Mouse (Mus musculus) MN1 (cell line): ENCODE results near the gene Gsta3.
"Not testable (repeated sequence)": the region's sequence is repeated elsewhere in the genome, so short reads cannot be mapped to it uniquely, and the experiment has no call there.

Experiments
- DNase-seq: peaks from one replicate; pipeline ENCODE4 v3.0.0-alpha.2; 2016; ENCODE audit warnings: low spot score

Gsta3 gene

DNA sequence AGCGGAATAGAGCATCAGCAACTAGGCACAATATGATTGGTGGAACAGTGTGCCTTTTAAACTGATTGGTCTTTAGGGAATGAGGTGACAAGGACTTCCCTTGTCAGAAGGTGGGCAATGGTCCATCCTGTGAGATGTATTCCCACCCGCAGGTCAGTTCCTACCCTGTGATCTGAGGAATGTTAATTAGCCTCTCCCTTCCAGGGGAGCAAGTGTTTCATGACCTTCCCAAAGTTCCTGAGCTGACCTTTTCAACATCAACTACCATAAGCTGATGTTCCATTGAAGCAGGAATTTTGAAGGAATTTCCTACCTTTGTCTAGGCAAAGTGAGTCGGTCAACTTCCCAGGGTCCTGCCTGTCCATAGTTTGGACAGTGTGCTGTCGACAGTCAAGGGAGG lies 13.5 kb downstream of the Gsta3 start:
- DNase-seq: no peak

DNA sequence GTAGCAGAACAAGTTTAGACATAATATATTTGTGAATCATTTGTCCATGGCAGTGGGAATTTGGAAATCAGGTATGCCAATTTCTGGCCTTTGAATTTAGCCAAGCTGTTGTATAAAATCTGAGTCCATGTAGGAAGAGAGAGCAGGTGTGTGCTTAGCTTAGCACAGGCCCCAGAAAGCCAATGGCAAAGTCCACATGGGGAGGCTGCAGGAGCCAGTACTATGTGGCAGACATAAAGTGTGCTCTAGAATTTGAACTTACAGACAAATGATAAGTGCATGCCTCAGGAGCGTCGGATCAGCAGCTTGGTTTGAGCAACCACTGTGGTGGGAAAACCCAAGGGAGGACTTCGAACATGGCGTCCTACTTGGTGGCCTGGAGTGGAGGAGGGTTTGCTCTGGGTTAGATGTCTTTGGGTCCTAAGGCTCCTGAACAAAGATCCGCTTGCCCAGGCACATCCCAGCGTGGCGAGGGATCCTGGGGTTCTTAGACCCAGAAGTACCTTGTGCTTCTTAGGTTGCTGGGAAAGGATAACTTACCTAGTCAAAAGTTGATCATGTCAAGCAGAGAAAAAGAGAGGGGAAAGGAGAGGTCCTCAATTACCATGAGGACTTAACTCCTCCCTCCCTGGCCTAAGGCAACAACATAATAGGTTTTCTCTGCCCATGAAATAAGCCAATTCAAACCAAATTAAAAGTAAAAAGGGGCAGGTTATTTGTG lies 15.4 kb downstream of the Gsta3 start:
- DNase-seq: no peak

DNA sequence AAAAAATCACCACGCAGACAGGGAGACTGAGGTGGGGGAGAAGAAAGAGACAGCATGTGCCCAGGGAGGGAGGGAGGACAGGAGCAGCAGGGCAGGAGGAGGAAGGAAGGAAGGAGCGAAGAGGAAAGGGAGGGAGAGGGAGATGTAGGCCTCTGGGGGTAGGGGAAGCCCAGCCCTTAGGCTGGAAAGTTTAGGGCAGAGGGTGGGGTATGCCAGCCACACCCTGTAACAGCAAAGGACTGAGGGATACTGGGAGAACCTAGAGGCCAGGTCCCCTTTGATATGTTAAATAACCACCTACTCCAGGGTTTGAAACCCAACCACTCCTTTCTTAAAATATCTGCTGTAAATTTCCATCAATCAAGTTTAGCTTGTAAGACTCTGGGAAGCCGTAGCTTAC lies 16.0 kb downstream of the Gsta3 start:
- no peak for DNase-seq

DNA sequence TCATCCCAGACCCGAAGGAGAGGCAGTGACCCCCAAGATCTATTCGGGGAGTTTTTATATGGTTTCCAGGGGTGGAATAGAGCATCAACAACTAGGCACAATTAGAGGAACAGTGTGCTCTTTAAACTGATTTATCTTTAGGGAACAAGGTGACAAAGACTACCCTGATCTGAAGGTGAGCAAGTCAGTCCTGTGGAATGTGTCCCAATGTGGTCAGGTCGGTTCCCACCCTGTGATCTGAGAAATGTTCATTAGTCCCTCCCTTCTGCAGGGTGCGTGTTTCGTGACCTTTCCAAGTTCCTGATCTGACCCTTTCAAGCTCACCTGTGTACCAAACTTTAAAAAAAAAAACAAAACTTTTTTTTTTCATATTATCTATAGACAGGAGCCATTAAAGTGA lies 16.5 kb downstream of the Gsta3 start:
- DNase-seq: no peak

DNA sequence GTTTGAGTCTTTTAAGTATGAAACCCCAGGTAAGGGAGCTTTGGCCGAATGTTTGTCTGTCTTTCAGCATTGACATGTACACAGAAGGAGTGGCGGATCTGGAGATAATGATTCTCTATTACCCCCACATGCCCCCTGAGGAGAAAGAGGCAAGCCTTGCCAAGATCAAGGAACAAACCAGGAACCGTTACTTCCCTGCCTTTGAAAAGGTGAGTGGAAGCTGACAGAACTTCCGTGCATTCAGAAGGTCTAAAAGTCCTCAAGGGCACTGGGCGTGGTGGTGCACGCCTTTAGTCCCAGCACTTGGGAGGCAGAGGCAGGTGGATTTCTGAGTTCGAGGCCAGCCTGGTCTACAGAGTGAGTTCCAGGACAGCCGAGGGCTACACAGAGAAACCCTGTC lies 19.6 kb downstream of the Gsta3 start:
- DNase-seq: not testable (repeated sequence)

DNA sequence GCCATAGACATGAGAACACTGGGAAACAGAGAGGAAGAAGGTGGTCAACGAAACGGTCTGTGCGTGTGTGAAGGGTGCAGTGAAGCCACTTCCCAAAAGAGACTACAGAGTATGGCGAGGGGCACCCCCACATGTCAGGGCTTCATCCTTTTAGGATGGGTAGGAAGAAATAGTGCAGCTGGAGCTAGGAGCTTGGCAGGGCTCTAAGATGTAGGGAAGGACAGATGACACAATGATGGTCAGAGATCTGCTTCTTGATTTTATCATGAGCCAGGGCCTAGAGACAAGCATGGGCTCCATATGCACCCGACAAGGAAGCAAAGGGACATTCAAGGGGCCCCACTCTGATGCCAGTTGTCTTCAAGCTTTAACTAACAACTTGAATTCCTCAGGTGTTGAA lies 22.0 kb downstream of the Gsta3 start:
- DNase-seq: no peak

DNA sequence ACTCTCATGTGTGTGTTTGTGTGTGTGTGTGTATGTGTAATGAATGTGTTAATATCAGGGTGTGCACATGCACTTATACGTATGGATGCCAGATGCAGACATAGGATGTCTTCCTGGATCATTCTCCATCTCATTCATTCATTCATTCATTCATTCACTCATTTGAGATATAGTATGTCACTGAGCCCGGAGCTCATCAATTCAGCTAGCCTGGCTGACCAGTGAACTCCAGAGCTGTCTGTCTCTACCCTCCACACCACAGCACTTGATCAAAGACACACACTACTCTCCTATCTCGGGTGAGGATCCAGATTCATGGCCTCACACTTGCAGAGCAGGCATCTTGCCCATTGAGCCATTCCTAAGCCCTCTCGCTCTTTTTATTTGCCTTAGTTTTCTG lies 23.6 kb downstream of the Gsta3 start:
- DNase-seq: no peak

DNA sequence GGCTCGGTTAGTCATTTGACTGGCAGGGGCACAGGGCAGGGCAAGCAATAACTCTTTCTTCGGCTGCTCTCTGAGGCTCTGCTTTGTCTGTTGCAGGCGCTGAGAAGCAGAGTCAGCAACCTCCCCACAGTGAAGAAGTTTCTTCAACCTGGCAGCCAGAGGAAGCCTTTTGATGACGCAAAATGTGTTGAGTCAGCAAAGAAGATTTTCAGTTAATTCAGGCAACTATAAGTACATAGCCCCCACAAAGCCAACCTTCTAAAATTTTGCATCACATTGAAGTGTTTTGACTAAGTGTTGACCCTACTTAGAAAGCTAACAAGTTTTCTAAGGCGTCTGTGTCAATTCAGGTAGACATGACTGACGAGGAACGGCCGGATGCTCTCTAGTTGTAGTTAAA lies 24.4 kb downstream of the Gsta3 start:
- no peak for DNase-seq

DNA sequence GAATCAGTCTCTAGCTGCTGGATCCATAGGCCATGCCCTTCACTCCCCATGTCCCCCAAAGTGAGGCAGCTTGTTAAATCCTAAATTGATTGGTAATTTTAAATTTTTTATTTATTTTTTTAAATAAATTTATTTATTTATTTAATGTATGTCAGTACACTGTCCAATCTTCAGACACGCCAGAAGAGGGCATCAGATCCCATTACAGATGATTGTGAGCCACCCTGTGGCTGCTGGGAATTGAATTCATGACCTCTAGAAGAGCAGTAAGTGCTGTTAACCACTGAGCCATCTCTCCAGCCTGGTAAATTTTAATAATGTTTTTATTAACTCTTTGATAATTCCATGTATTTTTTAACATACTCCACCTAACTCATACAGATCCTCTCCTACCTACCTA lies 26.4 kb downstream of the Gsta3 start:
- no peak for DNase-seq

DNA sequence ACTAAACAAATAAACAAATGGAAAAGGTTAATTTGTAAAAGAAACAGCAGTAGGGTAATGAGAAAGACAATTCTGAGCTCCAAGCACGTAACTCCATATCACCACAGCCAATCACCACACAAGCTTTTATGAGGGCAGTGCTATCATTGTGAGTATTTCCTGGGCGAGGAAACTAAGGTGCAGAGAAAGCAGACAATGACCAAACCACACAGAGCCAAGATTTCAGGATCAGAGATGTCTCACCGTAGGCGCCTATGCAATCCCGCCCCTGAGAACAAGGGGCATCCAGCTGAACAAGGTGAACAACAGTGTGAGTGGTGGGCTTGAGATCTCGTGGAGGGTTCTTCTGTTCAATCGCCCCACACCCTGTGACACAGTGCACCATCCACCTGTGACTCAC lies 27.1 kb downstream of the Gsta3 start:
- DNase-seq: not testable (repeated sequence)

DNA sequence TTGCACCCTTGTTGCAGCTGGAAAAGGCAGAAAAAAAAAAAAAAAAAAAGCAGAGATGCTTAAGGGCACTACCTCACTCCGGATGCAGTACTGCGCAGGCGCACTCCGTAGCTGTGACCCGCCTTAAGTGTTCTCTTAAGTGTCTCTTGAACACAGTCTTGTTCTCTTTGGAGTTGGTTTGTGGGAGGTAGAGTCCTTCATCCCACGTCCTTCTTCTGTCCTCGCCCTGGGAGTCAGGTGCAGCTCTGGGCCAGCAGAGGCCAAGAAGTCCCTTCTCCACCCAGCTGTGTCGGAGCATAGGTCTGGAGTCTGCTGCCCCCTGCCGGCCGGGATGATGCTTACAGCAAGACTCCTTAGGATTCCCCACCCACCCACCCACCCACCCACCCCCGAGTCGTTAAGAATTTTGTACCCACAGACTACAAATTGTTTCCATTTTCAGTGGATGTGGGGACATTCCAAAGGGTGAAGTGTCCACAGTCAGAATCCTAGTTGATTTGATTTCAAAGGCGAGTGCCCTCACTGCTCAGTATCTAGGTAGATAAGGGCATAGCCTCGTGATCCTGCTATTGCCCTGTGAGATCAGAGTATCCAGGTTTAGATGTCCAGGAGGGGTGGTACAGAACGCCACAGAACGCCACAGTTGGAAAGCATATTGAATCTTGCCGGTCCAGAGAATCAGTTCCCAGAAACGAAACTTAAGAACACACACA lies 31.1 kb downstream of the Gsta3 start:
- peak; percentile 28 for DNase-seq

DNA sequence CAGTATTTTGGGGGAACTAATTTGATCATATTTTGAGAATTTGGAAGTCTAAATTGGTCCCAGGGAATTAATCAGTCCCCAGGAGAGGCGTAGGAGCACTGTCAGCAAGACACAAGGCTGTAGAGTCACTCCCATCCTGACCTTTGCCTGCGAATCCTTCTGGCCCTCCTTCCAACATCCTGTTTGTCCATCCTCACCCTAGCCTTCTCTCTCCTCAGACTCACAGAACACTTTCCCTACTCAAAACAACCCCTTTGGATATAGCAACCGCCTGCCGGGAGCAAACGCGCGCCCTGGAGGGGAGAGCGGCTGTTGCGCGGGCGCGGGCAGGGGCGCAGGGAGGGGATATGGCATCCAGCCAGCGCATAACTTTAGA lies 31.7 kb downstream of the Gsta3 start:
- no peak for DNase-seq

DNA sequence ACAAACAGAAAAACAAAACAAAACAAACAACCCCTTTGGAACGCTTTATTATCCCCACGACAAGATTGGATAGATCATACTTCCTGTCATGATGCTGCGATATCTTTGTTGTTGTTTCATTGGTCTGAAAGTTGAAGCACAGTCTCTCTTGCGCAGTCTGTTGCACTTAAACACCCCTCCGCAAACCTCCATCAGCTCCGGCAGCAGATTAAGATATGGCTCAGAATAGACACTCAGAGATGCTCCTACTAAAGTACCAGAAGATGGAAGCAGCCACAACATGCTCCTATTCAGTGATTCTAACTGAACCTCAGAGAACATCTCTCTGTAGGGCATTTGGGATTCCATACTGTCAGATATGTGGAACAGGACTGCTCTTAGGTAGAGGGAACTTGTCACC lies 32.7 kb downstream of the Gsta3 start:
- DNase-seq: no peak

DNA sequence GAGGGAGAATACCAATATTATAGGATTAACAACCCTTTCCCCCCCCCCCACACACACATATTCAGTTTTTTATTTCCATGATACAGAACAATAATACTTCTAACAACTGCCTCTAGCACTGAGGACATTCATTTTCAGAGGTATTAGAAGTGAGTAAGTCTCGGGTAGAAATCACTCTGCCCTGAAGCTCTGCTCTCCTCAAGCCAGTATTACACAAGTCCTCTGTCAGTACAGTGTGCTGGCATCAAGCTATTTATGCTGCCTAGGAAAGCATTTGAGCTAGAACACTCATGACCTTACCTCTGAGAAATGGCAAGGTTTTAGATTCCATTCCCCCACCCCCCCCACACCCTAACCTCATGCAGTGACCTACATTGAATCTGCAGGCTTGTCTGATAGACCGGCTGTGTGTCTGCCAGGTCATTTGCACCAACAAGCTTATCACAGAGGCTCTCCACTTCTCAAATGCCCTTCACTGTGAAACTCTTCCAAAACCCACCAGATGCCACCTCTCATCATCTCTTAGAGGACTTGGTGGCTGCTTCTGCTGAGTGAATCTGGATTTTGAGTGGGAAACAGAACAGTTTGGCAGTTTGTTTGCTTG lies 34.1 kb downstream of the Gsta3 start:
- DNase-seq: no peak

DNA sequence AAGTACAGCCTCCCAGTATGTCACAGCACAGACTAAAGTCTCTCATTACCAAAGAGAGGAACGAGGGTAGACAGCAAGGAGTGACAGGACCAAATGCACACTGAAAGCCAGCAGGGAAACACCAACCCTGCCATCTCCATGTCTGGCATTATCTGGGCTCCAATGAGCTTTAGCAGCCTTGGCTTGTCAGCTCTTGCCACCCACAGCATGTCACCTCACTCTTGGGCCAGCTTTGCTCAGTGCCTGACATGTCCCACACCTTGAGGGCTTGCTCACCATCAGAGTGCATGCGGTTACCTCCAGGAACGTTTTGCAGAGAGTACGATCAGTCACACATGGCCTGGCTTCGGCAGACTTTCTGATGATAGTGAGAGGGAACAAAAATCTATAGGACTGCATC lies 35.0 kb downstream of the Gsta3 start:
- DNase-seq: not testable (repeated sequence)

DNA sequence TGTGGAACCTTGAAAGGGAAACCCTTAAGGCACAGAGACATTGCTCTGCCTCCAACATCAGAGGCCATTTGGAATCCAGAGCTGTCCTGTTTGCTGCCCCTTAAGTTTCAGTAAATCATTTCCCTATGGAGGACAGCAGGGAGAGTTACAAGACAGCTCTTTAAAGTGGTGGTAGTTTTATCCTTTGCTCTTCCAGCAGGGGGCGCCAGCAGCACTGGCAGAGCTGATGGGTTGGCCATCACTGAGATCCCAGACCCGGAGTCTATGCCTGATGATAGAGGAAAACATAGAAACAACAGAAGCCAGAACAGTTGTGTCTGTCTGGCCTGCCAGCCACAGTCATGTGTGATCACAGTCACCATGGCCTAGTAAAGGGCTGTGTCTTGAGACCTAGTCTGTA lies 35.8 kb downstream of the Gsta3 start:
- DNase-seq: not testable (repeated sequence)

DNA sequence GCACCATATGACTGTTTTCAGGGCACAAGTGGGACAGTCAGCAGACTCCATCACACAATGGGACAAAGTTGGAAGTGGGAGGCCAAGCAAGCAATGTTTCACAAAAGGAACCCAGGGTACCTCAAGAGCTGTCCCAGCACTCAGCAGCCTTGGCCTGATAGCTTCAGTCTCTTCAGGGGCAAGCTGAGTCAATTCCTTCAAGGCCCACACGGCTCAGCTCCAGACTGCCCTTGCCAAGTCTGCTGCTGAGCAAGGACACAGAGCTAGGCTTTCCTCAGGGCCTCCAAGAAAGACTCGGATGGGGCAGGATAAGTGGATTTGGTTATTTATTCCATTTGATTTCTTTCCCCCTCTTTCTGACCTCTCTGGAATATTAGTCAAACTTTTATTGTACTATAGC lies 39.9 kb downstream of the Gsta3 start:
- no peak for DNase-seq

DNA sequence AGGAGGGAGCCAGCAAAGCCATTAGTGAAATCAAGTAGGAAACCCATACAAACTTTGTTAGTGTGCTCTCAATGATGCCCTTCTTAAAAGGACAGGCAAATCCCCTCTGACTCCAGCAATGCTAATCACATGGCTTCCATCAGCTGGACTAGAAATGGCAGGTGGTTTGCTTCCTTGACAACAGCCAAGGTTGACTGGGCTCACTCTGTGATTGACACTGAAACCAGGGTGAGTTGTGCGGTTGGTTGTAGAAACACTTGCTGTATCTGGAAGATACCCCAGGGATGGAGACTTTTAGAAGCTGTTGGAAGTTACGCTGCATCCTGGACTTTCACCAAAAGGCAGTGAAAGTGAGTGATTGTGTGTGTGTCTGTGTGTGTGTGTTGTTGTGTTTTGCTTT lies 44.3 kb downstream of the Gsta3 start:
- DNase-seq: not testable (repeated sequence)

DNA sequence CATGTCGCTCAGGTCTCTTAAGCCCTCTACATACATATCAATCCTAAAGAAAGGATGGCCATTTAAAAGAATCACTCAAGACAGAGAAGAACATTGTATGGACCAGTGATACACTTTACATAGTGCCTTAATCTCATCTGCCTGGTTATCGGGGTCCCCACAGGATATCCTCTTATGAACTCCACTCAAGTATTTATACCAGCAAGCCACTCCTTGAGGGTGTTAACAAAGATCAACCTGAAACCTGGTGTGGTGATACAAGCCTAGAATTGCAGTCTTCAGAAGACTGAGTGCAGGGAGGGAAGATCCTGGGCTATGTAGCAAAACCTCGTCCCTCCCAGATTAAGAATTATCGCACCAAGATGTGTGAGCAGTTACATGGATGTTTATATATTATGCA lies 51.0 kb downstream of the Gsta3 start:
- no peak for DNase-seq

DNA sequence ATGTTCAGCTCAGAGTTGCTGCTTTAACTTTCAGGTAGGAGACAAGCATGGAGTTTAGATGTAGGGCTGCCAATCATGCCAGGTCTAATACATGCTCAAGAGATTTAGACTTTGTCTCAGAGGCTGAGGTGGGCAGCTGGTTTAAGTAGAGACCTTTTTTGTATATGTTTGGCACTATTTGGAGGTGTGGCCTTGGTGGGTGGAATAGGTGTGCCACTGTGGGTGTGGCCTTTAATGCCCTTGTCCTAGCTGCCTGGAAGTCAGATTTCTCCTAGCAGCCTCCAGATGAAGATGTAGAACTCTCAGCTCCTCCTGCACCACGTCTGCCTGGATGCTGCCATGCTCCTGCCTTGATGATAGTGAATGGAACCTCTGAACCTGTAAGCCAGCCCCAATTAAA lies 52.2 kb downstream of the Gsta3 start:
- no peak for DNase-seq

DNA sequence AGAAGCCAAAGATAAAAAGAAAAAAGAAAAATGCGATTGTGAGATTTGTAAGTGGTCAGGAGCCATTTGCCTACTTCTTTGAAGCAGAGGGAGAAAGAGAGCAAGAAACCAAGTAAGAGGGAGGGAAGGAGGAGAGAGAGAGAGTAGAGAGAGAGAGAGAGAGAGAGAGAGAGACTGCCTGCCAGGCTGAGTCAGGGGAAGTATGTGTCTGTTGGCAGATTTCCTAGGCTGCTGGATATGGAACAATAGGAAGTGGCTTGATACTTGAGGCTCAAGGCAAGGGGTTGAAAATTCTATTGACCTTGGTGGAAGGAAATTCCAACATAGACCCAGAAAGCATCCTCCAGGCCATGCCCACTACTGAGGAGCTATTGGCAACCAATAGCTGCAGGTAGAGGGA lies 55.8 kb downstream of the Gsta3 start:
- DNase-seq: no peak

DNA sequence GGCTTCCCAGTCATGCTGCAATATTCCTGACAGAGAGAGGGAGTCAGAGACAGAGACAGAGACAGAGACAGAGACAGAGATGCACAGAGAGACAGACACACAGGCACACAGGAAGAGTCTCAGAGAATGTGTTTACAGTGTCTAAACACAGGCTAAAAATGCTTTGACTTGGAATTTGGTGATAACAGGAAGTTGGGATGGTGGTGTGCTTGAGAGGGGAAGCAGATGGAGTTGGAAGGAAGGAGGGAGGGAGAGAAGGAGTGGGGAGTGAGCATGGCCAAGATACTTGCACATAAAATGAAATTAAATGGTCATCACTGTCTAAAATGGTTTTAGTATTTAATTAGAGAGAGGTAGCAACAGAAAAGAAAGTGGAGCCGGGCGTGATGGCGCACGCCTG lies 57.7 kb downstream of the Gsta3 start:
- no peak for DNase-seq

DNA sequence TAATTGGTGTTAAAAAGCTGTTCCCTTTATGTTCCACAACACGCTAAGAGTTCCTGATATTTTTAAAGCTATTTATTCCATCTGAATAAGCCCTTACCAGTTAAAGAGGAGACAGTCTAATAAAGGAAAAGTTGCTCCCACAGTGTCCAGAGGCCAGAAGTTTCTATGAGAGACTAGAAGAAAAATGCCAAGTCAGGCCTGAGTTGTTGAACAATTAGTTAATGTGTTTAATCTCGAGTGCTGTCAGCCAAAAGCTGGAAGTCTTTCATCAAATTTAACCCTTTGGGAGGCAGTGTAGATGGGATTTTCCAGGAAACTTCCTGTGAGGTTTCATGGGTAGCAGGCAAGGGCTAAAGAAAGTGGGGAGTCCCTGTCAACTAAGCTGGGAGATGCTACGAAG lies 59.4 kb downstream of the Gsta3 start:
- DNase-seq: no peak

DNA sequence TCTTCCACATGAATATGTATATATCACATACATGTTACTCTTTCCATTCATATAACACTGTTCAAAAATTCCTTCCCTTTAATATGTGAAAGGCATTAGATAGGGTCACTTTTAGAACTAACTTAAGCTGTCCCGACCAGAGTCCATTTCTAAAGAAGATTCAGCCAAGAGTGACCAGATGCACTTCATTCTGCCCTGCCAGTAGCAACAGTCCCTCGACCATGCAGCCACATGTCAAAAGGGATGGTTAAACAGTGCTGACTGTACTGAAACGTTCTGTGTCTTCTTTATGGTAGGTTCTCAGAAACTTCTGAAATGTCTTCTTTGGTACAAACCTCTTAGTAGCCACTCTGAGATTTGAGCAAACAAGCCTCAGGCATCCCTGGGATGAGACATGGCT lies 61.3 kb downstream of the Gsta3 start:
- DNase-seq: no peak
